Mouse (Mus musculus) urinary bladder, postnatal 4 days (tissue): ENCODE measurements around the gene Olfr1466.

Experiments
- DNase-seq, 2 experiments: peaks; one replicate each; pipeline ENCODE4 v3.0.0; 2021 to 2022; ENCODE audit warnings: low spot score in 2 of 2

Olfr1466 gene

GRCm38 (mm10) chr19:13338562-13338961 is at the start of gene Olfr1466:
Olfr1466 (plus strand) TSS chr19:13338862.
- DNase-seq, result no peak

GRCm38 (mm10) chr19:13315441-13315840 is 23.2 kb upstream of the Olfr1466 start, which contains the start of gene Olfr1465:
Olfr1465 (minus strand) TSS chr19:13315541.
- DNase-seq, result no peak

GRCm38 (mm10) chr19:13361936-13362335 is 23.3 kb downstream of the Olfr1466 start, which contains the start of gene Olfr1467:
Olfr1467 (plus strand) TSS chr19:13362236.
- DNase-seq, result no peak
